Mouse (Mus musculus) liver, embryonic 16.5 days (tissue): ENCODE data around the gene Gm45015. TPM values are rescaled to one million over a fixed set of nuclear protein-coding genes. Genes with fewer than 3 reads are reported as not detected.
"Not testable (repeated sequence)": the region's sequence is repeated elsewhere in the genome, so short reads cannot be mapped to it uniquely, and the experiment has no call there.

Source experiments
- ATAC-seq: fragments of 200-750 bp; cut with Nextera tagmentation; 2 replicates; pipeline ENCODE4 v1.8.0; 2017; ENCODE audit warnings: low read depth, mild to moderate bottlenecking, moderate number of reproducible peaks, moderate library complexity
- H3K27ac ChIP-seq: fragments of 300-500 bp; sonication (generic); 2 replicates; pipeline ENCODE4 v1.5.1; 2014; ENCODE audit warnings: mild to moderate bottlenecking, low read length
- H3K27me3 ChIP-seq: fragments of 300-500 bp; sonication (generic); 2 replicates; pipeline ENCODE4 v1.6.1; 2014; ENCODE audit warnings: low read depth, low read length, mixed read lengths; ENCODE audit not compliant: control insufficient read depth, insufficient read depth
- H3K36me3 ChIP-seq: fragments of 300-500 bp; sonication (generic); 2 replicates; pipeline ENCODE4 v1.6.1; 2014; ENCODE audit warnings: mild to moderate bottlenecking; ENCODE audit not compliant: control insufficient read depth, insufficient read depth
- H3K4me1 ChIP-seq: fragments of 300-500 bp; sonication (generic); 2 replicates; pipeline ENCODE4 v1.6.1; 2014; ENCODE audit warnings: low read depth, low read length, mixed read lengths; ENCODE audit not compliant: control insufficient read depth
- H3K4me2 ChIP-seq: fragments of 300-500 bp; sonication (generic); 2 replicates; pipeline ENCODE4 v1.6.1; 2014; ENCODE audit warnings: low read depth, low read length, mixed read lengths
- H3K4me3 ChIP-seq: fragments of 300-500 bp; sonication (generic); 2 replicates; pipeline ENCODE4 v1.5.1; 2014; ENCODE audit warnings: low read depth, mild to moderate bottlenecking, low read length
- H3K9ac ChIP-seq: fragments of 300-500 bp; sonication (generic); 2 replicates; pipeline ENCODE4 v1.6.1; 2014; ENCODE audit warnings: low read depth, low read length
- H3K9me3 ChIP-seq: fragments of 300-500 bp; sonication (generic); replicated peaks from 2 replicates; pipeline ENCODE4 v1.6.1; 2016; ENCODE audit warnings: low read length; ENCODE audit not compliant: control insufficient read depth
- WGBS: fragments of 180-500 bp; shearing (Covaris S2); extraction: QIAGEN DNeasy Blood & Tissue Kit; methylation state at CpG from one replicate; pipeline ENCODE4 v1.1.7; 2014; ENCODE audit not compliant: insufficient replicate concordance; 5-methylcytosine and 5-hydroxymethylcytosine counted together
- polyA plus RNA-seq: library from polyadenylated mRNA; unstranded; fragments of >200 nt; fragmentation: Nextera tagmentation; extraction: Ambion mirVana; gene quantifications from 2 replicates; pipeline ENCODE4 v1.2.1, GENCODE M21; 2015

The Gm45015 gene
- polyA plus RNA-seq, 1 experiment from 2014 or later, result not detected

DNA sequence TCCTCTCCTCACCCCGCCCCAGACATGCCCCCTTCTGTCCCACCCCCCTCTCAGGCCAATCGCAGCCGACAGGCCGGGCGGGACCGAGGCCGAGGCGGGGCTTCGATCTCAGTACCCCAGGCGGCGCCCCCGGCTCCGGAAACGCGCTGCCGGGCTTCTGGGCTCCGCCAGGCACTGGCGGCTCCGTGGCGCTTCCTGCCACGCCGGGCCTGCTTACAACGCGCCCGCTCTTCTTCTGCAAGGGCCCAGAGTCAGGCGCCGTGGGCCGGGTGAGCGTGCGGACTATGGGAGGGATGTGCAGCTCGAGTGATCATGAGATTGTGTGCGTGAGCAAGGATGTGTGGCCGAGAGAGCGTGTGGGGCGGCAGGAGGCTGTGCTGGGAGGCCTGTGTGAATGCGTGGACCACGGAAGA lies 5.8 kb upstream of the Gm45015 start, which contains the start of gene Zfp275:
Zfp275 (plus strand) TSS at position 139 of the 413 bp plus-strand sequence.
- Histone ChIP-seq H3K27ac (no peak within 1 kb of the TSS; the same call in 1 of the 2 replicates), H3K9ac (peak within 1 kb of the TSS; percentile 46), H3K27me3 (no peaks in the 10 kb centered on the region), H3K4me3 (peak within 1 kb of the TSS; percentile 59), H3K36me3 (no peaks in the 10 kb centered on the region), H3K4me2 (peak within 1 kb of the TSS; percentile 59), H3K4me1 (peaks cover 2% of the 10 kb centered on the region; the same call in 1 of the 2 replicates), H3K9me3 (no peaks in the 10 kb centered on the region)
- ATAC-seq, result peak; percentile 91
- 11% methylated on average over 37 of the region's 37 CpGs for WGBS

DNA sequence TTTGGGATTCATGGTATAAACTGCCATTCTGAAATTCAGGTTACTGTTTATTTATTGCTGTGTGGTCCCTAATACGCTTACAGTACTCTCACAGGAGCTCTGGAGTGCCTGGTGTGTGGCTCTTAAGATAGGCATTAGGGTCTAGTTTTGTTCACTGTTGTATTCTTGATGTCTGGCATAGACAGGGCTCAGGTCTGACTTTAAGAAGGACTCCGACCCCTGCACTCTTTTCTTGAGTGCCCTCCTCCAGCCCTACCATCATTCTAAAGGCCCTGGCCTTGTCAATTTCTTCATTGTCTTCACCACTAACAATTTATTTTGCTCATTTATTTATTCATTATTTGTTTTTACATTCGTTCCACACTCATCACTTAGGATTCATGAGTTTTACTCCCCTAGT lies 5.4 kb upstream of the Gm45015 start:
- Histone ChIP-seq H3K4me1 (peaks cover 2% of the 10 kb centered on the region; the same call in 1 of the 2 replicates), H3K27ac (no peak overlapping the region), H3K4me3 (no peak overlapping the region; the same call in 1 of the 2 replicates), H3K27me3 (no peaks in the 10 kb centered on the region; the same call in 1 of the 2 replicates), H3K9ac (no peak overlapping the region), H3K36me3 (no peaks in the 10 kb centered on the region), H3K4me2 (peak overlapping the region; percentile 59), H3K9me3 (no peaks in the 10 kb centered on the region)
- ATAC-seq, result no peak
- whole genome bisulfite sequencing, result 34% methylated on average over 3 of the region's 3 CpGs

DNA sequence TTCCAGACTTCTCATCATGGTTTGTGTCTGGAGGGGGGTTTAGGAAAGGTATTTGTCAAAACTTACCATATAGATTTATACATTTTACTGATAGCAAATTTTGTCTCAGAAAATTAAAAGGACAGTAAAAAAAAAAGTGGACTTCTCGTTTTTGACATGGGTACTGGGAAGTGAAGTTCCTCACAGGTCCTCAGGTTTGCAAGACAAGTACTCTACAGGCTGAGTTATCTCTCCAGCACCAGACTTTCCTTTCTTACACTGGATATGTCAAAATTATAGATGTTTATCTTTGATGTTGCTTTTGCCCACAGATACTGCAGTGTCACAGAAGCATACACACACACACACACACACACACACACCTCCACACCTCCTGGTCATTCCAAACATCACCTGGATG lies 4.8 kb upstream of the Gm45015 start:
- H3K4me3 ChIP-seq, result no peak overlapping the region
- H3K9ac ChIP-seq, result no peak overlapping the region
- H3K36me3 ChIP-seq, result no peaks in the 10 kb centered on the region
- WGBS, result 31% methylated on average over 1 of the region's 1 CpGs
- no peaks in the 10 kb centered on the region for H3K9me3 ChIP-seq
- H3K27ac ChIP-seq, result no peak overlapping the region
- peaks cover 2% of the 10 kb centered on the region; the same call in 1 of the 2 replicates for H3K4me1 ChIP-seq
- no peak overlapping the region for H3K4me2 ChIP-seq
- no peak for ATAC-seq
- peaks cover 2% of the 10 kb centered on the region; the same call in 1 of the 2 replicates for H3K27me3 ChIP-seq

DNA sequence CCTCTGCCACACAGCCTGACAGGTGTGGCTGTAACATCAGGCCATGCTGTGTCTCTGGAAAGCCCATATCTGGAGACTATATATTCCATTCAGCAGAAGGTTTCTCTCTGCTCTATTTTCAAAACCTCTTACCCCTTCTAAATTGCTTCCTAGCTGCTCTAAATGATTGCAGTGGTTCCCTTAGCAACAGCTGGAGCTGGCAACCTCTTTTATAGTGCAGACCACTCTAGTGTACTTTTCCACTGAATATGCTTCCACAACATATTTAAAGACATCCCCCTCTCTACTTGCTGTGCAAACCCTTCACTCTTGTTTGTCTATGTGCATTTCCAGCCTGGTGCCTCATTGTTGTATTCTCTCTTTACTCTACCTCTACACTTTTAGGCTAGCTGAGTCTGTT lies 3.1 kb downstream of the Gm45015 start:
- ATAC-seq, result no peak
- Histone ChIP-seq H3K36me3 (no peaks in the 10 kb centered on the region), H3K9ac (no peak overlapping the region), H3K4me2 (no peak overlapping the region), H3K27ac (no peak overlapping the region), H3K9me3 (no peaks in the 10 kb centered on the region), H3K4me1 (no peaks in the 10 kb centered on the region), H3K27me3 (peaks cover 2% of the 10 kb centered on the region; the same call in 1 of the 2 replicates), H3K4me3 (no peak overlapping the region)

DNA sequence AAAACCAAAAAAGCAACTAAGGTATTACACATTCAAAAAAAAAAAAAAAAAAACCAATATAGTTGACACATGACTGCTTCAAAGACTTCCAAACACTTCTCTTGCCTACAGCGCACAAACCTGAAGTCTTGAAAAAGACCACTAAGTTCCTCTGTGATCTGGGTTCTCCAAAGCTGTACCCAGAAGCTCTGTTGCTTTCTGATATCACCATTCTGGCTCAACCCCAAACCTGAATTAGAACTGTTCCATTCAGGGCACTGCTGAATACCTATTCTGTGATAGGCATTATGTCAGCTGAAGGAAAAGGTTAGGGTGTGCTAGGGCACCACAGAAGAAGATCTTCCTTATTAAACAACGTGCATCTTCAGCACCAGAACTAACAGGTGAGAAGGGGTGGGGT lies 9.4 kb downstream of the Gm45015 start:
- no peak for ATAC-seq
- Histone ChIP-seq H3K9me3 (no peaks in the 10 kb centered on the region), H3K27me3 (no peaks in the 10 kb centered on the region; the same call in 1 of the 2 replicates), H3K36me3 (no peaks in the 10 kb centered on the region), H3K4me3 (no peak overlapping the region), H3K27ac (no peak overlapping the region), H3K4me2 (no peak overlapping the region), H3K4me1 (no peaks in the 10 kb centered on the region), H3K9ac (no peak overlapping the region)
- 58% methylated on average over 2 of the region's 2 CpGs for WGBS

DNA sequence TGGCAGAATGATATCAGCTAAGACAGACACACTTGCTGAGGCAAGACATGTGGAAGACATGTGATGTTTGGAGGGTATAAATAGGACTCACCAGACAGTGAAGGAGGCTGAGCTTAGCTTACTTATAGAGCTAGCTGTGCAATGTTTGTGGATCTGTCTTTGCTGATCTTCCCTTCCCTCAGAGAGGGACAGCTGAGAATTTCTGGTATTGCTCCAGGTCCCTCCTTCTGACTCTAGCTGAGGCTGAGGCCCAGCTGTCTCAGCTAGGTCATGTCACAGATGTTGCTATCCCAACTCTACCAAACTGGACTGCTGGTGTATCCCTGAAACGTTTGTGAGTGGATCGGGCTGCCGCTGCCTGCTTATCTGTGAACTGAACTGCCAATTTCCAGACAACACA lies 15.6 kb downstream of the Gm45015 start:
- no peak for ATAC-seq
- WGBS, result 51% methylated on average over 3 of the region's 3 CpGs
- H3K4me3 ChIP-seq, result no peak overlapping the region

DNA sequence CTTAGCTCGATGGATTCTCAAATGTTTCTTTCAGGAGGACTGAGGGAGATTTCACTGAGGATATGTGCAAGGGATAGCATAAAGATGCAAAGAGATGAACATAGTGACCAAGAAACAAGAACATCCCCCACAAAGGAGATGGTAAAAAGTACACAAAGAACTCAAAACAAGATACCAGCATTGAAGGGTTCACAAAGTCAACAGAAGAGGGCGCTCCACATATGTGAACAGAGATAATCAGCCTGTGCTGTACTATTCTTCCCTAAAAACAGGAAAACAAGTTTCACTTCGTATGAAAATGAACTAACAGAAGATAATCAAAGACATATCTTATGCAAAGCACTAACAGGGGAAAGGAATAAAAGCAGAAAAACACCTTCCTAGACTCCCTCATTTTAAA lies 24.1 kb downstream of the Gm45015 start:
- Histone ChIP-seq H3K9ac (no peak overlapping the region), H3K9me3 (no peaks in the 10 kb centered on the region), H3K4me1 (no peaks in the 10 kb centered on the region), H3K4me2 (no peak overlapping the region), H3K27me3 (no peaks in the 10 kb centered on the region), H3K36me3 (no peaks in the 10 kb centered on the region), H3K27ac (no peak overlapping the region), H3K4me3 (no peak overlapping the region)
- 18% methylated on average over 3 of the region's 3 CpGs for WGBS
- no peak for ATAC-seq

More for the DNA sequence above, 15.6 kb downstream of the Gm45015 start:
- no peaks in the 10 kb centered on the region for H3K4me1 ChIP-seq
- H3K36me3 ChIP-seq, result no peaks in the 10 kb centered on the region
- H3K4me2 ChIP-seq, result no peak overlapping the region
- H3K9me3 ChIP-seq, result no peaks in the 10 kb centered on the region
- H3K9ac ChIP-seq, result no peak overlapping the region
- H3K27me3 ChIP-seq, result no peaks in the 10 kb centered on the region
- no peak overlapping the region for H3K27ac ChIP-seq

DNA sequence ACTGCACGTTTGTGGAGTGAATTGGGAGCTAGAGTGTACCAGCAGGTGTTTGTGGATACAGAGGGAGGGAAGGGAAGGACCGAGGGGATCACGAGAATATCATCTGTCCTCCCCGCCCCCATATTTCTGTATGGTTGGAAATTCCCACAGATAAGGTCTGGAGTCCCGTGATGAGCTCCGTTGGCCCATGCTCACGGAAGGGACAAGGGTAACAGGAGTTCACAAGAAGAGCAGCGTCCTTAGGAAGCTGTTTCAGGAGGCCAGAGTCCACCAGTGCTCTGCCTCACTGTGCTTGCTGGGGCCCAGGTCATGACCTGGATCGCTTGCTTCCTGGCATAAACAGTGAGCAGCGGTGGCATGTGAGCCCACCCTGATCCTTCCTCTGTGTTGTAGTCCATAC lies 40.9 kb downstream of the Gm45015 start:
- not testable (repeated sequence) for H3K36me3 ChIP-seq, H3K4me1 ChIP-seq, H3K27me3 ChIP-seq, H3K27ac ChIP-seq, ATAC-seq, H3K4me2 ChIP-seq, H3K9me3 ChIP-seq, H3K4me3 ChIP-seq, H3K9ac ChIP-seq
- WGBS, result 57% methylated on average over 9 of the region's 10 CpGs

DNA sequence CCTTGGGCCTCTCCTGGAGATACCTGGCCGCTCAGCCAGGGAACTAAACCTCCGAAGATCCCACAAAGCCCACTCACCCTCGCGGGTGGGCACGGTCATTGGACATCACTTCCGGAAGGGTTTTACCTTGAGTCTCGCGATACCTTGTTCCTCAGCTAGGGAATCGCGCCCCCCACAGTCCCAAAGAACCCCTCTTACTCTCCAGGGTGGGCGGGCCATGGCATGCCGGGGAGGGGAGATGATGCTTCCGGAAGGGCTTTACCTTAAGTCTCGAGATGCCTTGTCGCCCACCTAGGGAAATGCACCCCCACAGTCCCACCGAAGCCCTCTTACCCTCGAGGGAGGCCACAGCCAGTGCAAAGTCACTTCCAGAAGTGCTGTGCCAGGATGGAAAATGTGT lies 43.8 kb downstream of the Gm45015 start, which contains the start of the genes Xlr5a and Xlr5c:
Xlr5a (minus strand) TSS at position 101 of the 400 bp plus-strand sequence.
Xlr5c (minus strand) TSS at position 101 of the 400 bp plus-strand sequence.
- not testable (repeated sequence) for H3K9me3 ChIP-seq, H3K4me2 ChIP-seq, H3K27me3 ChIP-seq, H3K9ac ChIP-seq, H3K4me1 ChIP-seq, H3K4me3 ChIP-seq, H3K36me3 ChIP-seq, ATAC-seq, H3K27ac ChIP-seq
- 72% methylated on average over 14 of the region's 17 CpGs for WGBS
